Mouse (Mus musculus) heart, postnatal 14 days (tissue): ENCODE data around the gene Pofut1. TPM values are rescaled to one million over a fixed set of nuclear protein-coding genes. Genes with fewer than 3 reads are reported as not detected.

Experiments used
- DNase-seq, 2 experiments: peaks; one replicate each; pipeline ENCODE4 v3.0.0; 2021 to 2022
- intact Hi-C: fragments of 180-260 bp; cut with DNase I; formaldehyde crosslinking; loops from one replicate; pipeline ENCODE4 v1.15.1; 2025
- long read RNA-seq, 2 experiments: library from polyadenylated mRNA; stranded (forward); transcript quantifications; one replicate each; pipeline ENCODE4 v2.0.0; 2021
- total RNA-seq, 2 experiments: library from RNA; stranded (reverse); gene quantifications; 2 replicates each; pipeline ENCODE4 v1.2.3; 2021

The Pofut1 gene
- total RNA-seq, result 10 to 100 TPM; 15.8 to 16.7 TPM
- long read RNA-seq, experiment 1, full-length matches to known transcripts, result 4 of 12 reads
- long read RNA-seq, experiment 1, partial matches to known transcripts, result 2 of 12 reads
- long read RNA-seq, experiment 1, other reads (novel, unspliced or antisense), result 6 of 12 reads
- long read RNA-seq, experiment 2, full-length matches to known transcripts, result 5 of 10 reads
- long read RNA-seq, experiment 2, partial matches to known transcripts, result 1 of 10 reads
- long read RNA-seq, experiment 2, other reads (novel, unspliced or antisense), result 4 of 10 reads

GRCm38 (mm10) chr2:153241250-153242014, at the start of gene Pofut1, which contains the start of gene Plagl2:
Gene Pofut1 (plus strand): TSS chr2:153241533.
Gene Plagl2 (minus strand): TSS chr2:153241426.
- DNase-seq, result peak; percentile 92 to 95
- intact Hi-C loops, result loop anchor here (5.0 kb wide), 2 partner anchors 79 to 106 kb away; partner anchors contain the start of genes Asxl1 and Tm9sf4

- intact Hi-C loops, result no loop called here
- DNase-seq, result no peak
Measured at GRCm38 (mm10) chr2:153194255-153194654, 47.1 kb upstream of the Pofut1 start.

- DNase-seq, result no peak
Measured at GRCm38 (mm10) chr2:153198485-153198884, 42.8 kb upstream of the Pofut1 start.

GRCm38 (mm10) chr2:153199114-153199513, 42.2 kb upstream of the Pofut1 start:
- intact Hi-C loops, result no loop called here
- no peak for DNase-seq

More at GRCm38 (mm10) chr2:153198485-153198884, 42.8 kb upstream of the Pofut1 start:
- intact Hi-C loops, result no loop called here

GRCm38 (mm10) chr2:153202766-153203165, 38.6 kb upstream of the Pofut1 start:
- intact Hi-C loops, result no loop called here

GRCm38 (mm10) chr2:153208149-153208548, 33.2 kb upstream of the Pofut1 start:
- no peak for DNase-seq
- intact Hi-C loops, result no loop called here

More at GRCm38 (mm10) chr2:153202766-153203165, 38.6 kb upstream of the Pofut1 start:
- DNase-seq, result no peak

- peak; percentile 16 to 27 for DNase-seq
- intact Hi-C loops, result no loop called here
Measured at GRCm38 (mm10) chr2:153209286-153209685, 32.0 kb upstream of the Pofut1 start.

- DNase-seq, result no peak
- intact Hi-C loops, result no loop called here
Measured at GRCm38 (mm10) chr2:153211451-153211850, 29.9 kb upstream of the Pofut1 start.

GRCm38 (mm10) chr2:153213351-153213750, 28.0 kb upstream of the Pofut1 start:
- intact Hi-C loops, result no loop called here
- no peak for DNase-seq

GRCm38 (mm10) chr2:153214771-153215259, 26.5 kb upstream of the Pofut1 start:
- DNase-seq, result peak in 1 of 2 experiments; percentile 11
- intact Hi-C loops, result no loop called here

GRCm38 (mm10) chr2:153215421-153215820, 25.9 kb upstream of the Pofut1 start:
- intact Hi-C loops, result no loop called here
- no peak for DNase-seq

GRCm38 (mm10) chr2:153217826-153218340, 23.4 kb upstream of the Pofut1 start:
- DNase-seq, result no peak
- intact Hi-C loops, result no loop called here

GRCm38 (mm10) chr2:153218516-153218915, 22.8 kb upstream of the Pofut1 start:
- intact Hi-C loops, result no loop called here

GRCm38 (mm10) chr2:153221620-153222019, 19.7 kb upstream of the Pofut1 start:
- DNase-seq, result no peak
- intact Hi-C loops, result no loop called here

More at GRCm38 (mm10) chr2:153218516-153218915, 22.8 kb upstream of the Pofut1 start:
- DNase-seq, result no peak

- DNase-seq, result no peak
- intact Hi-C loops, result no loop called here
Measured at GRCm38 (mm10) chr2:153222130-153222529, 19.2 kb upstream of the Pofut1 start.

- DNase-seq, result no peak
- intact Hi-C loops, result no loop called here
Measured at GRCm38 (mm10) chr2:153222566-153222965, 18.8 kb upstream of the Pofut1 start.

GRCm38 (mm10) chr2:153224946-153225594, 16.3 kb upstream of the Pofut1 start, which contains the start of gene Tspyl3:
Gene Tspyl3 (minus strand): TSS chr2:153225441.
- DNase-seq, result peak; percentile 37 to 53

GRCm38 (mm10) chr2:153225595-153225953, 15.8 kb upstream of the Pofut1 start:
- intact Hi-C loops, result no loop called here
- no peak for DNase-seq

More at GRCm38 (mm10) chr2:153224946-153225594, 16.3 kb upstream of the Pofut1 start, which contains the start of gene Tspyl3:
- intact Hi-C loops, result no loop called here

- no peak for DNase-seq
- intact Hi-C loops, result no loop called here
Measured at GRCm38 (mm10) chr2:153227959-153228358, 13.4 kb upstream of the Pofut1 start.

GRCm38 (mm10) chr2:153228523-153228922, 12.8 kb upstream of the Pofut1 start:
- DNase-seq, result peak in 1 of 2 experiments; percentile 24
- intact Hi-C loops, result no loop called here
